Mouse (Mus musculus) intestine, embryonic 14.5 days (tissue): ENCODE results near the gene H2afz. TPM values are rescaled to one million over a fixed set of nuclear protein-coding genes. Genes with fewer than 3 reads are reported as not detected.

Source experiments
- ATAC-seq: fragments of 200-750 bp; cut with Nextera tagmentation; replicated peaks from 2 replicates; pipeline ENCODE4 v1.8.0; 2017; ENCODE audit warnings: low read depth, moderate number of reproducible peaks, moderate TSS enrichment, moderate library complexity; ENCODE audit not compliant: low FRiP score, low TSS enrichment
- DNase-seq: peaks from one replicate; pipeline ENCODE4 v3.0.0-alpha.2; 2018; ENCODE audit warnings: low spot score
- H3K27ac ChIP-seq: fragments of 300-500 bp; sonication (generic); 2 replicates; pipeline ENCODE4 v1.5.1; 2014; ENCODE audit warnings: low read depth, mild to moderate bottlenecking, control low read depth
- H3K27me3 ChIP-seq: fragments of 300-500 bp; sonication (generic); replicated peaks from 2 replicates; pipeline ENCODE4 v1.6.1; 2014; ENCODE audit warnings: low read length, control low read depth; ENCODE audit not compliant: control insufficient read depth, insufficient read depth
- H3K36me3 ChIP-seq: fragments of 300-500 bp; sonication (generic); 2 replicates; pipeline ENCODE4 v1.6.1; 2014; ENCODE audit warnings: low read length, control low read depth; ENCODE audit not compliant: control insufficient read depth, insufficient read depth
- H3K4me1 ChIP-seq: fragments of 300-500 bp; sonication (generic); replicated peaks from 2 replicates; pipeline ENCODE4 v1.6.1; 2014; ENCODE audit warnings: low read length, control low read depth, mixed read lengths; ENCODE audit not compliant: control insufficient read depth, insufficient read depth
- H3K4me2 ChIP-seq: fragments of 300-500 bp; sonication (generic); 2 replicates; pipeline ENCODE4 v1.6.1; 2014; ENCODE audit warnings: low read length
- H3K4me3 ChIP-seq: fragments of 300-500 bp; sonication (generic); 2 replicates; pipeline ENCODE4 v1.5.1; 2014; ENCODE audit warnings: low read depth, low read length, control low read depth, mixed read lengths
- H3K9ac ChIP-seq: fragments of 300-500 bp; sonication (generic); 2 replicates; pipeline ENCODE4 v1.6.1; 2014; ENCODE audit warnings: mild to moderate bottlenecking, low read length
- H3K9me3 ChIP-seq: fragments of 300-500 bp; sonication (generic); 2 replicates; pipeline ENCODE4 v1.6.1; 2016; ENCODE audit warnings: low read length, control low read depth; ENCODE audit not compliant: control insufficient read depth
- WGBS: fragments of 180-500 bp; shearing (Covaris S2); extraction: QIAGEN DNeasy Blood & Tissue Kit; methylation state at CpG from one replicate; pipeline ENCODE4 v1.1.7; 2014; 5-methylcytosine and 5-hydroxymethylcytosine counted together
- polyA plus RNA-seq: library from polyadenylated mRNA; unstranded; fragments of >200 nt; fragmentation: Nextera tagmentation; extraction: Ambion mirVana; gene quantifications from 2 replicates; pipeline ENCODE4 v1.2.1, GENCODE M21; 2014

The H2afz gene
- polyA plus RNA-seq, 1 experiment from 2014 or later: 1,744 TPM

- Histone ChIP-seq H3K9me3 (no peaks in the 10 kb centered on the region), H3K27me3 (no peaks in the 10 kb centered on the region), H3K36me3 (peaks cover 14% of the 10 kb centered on the region; the same call in 1 of the 2 replicates), H3K27ac (peak within 1 kb of the TSS; percentile 97), H3K4me2 (peak within 1 kb of the TSS; percentile 67), H3K4me1 (peaks cover 9% of the 10 kb centered on the region; the same call in 1 of the 2 replicates), H3K4me3 (peak within 1 kb of the TSS; percentile 65), H3K9ac (peak within 1 kb of the TSS; percentile 94)
- DNase-seq (peak; percentile 87), ATAC-seq (peak; percentile 21)
- WGBS: 1% methylated on average over 49 of the region's 94 CpGs
These were observed 3.3 kb downstream of the H2afz start, which contains the start of gene Dnajb14 for GRCm38 (mm10) chr3:137867437-137868093. Gene Dnajb14 (plus strand): TSS chr3:137867675.

GRCm38 (mm10) chr3:137868094-137868913, 4.0 kb downstream of the H2afz start:
- peak overlapping the region; percentile 65 for H3K4me3 ChIP-seq
- DNase-seq: peak; percentile 79

DNA sequence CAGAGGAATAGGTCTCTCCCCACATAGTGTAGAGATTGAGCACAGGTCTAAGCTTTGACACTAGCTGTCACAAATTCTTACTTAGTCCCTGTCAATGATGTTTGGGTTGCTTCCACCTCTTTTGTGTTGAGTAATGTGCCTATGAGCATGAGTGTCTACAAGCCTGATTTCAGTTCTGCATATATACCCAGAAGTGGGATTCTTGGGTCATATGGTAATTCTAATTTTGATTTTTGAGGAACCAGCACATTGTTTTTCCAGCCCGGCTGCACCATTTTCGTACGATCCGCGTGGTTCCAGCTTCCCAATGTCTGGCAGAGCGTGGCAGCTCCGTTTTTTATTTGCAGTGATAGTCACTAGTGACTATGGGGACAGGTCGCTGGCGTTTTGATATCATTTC, 5.1 kb downstream of the H2afz start:
- H3K9ac ChIP-seq: no peak overlapping the region
- no peaks in the 10 kb centered on the region for H3K27me3 ChIP-seq
- ATAC-seq (no peak), DNase-seq (no peak)
- no peaks in the 10 kb centered on the region for H3K9me3 ChIP-seq
- peaks cover 14% of the 10 kb centered on the region; the same call in 1 of the 2 replicates for H3K36me3 ChIP-seq
- WGBS: 96% methylated on average over 9 of the region's 9 CpGs
- H3K4me3 ChIP-seq: no peak overlapping the region
- no peak overlapping the region for H3K27ac ChIP-seq
- peaks cover 9% of the 10 kb centered on the region; the same call in 1 of the 2 replicates for H3K4me1 ChIP-seq
- 0 out of 2 replicates have a peak overlapping the region, but pooled peaks have one; percentile 67 for H3K4me2 ChIP-seq

More at GRCm38 (mm10) chr3:137868094-137868913, 4.0 kb downstream of the H2afz start:
- Histone ChIP-seq H3K9ac (peak overlapping the region; percentile 94), H3K9me3 (no peaks in the 10 kb centered on the region), H3K4me2 (peak overlapping the region; percentile 67), H3K27me3 (no peaks in the 10 kb centered on the region), H3K27ac (peak overlapping the region; percentile 97), H3K4me1 (peaks cover 9% of the 10 kb centered on the region; the same call in 1 of the 2 replicates), H3K36me3 (peaks cover 14% of the 10 kb centered on the region; the same call in 1 of the 2 replicates)
- no peak; the same call in 1 of the 2 replicates for ATAC-seq
- 3% methylated on average over 26 of the region's 26 CpGs for WGBS

GRCm38 (mm10) chr3:137879313-137879712, 15.0 kb downstream of the H2afz start:
- Histone ChIP-seq H3K9ac (no peak overlapping the region), H3K4me3 (no peak overlapping the region), H3K27me3 (no peaks in the 10 kb centered on the region), H3K36me3 (peaks cover 6% of the 10 kb centered on the region; the same call in 1 of the 2 replicates), H3K27ac (no peak overlapping the region), H3K4me2 (no peak overlapping the region), H3K4me1 (no peaks in the 10 kb centered on the region), H3K9me3 (no peaks in the 10 kb centered on the region)
- no peak for ATAC-seq
- WGBS: 68% methylated on average over 3 of the region's 3 CpGs
- DNase-seq: no peak

- ATAC-seq: no peak
- WGBS: 87% methylated on average over 4 of the region's 4 CpGs
- Histone ChIP-seq H3K27me3 (no peaks in the 10 kb centered on the region), H3K4me1 (no peaks in the 10 kb centered on the region), H3K36me3 (peaks cover 9% of the 10 kb centered on the region; the same call in 1 of the 2 replicates), H3K4me3 (no peak overlapping the region), H3K9me3 (no peaks in the 10 kb centered on the region), H3K4me2 (no peak overlapping the region), H3K9ac (no peak overlapping the region), H3K27ac (no peak overlapping the region)
- no peak for DNase-seq
These were observed 15.9 kb downstream of the H2afz start for GRCm38 (mm10) chr3:137880109-137880748.

GRCm38 (mm10) chr3:137881093-137881492, 16.8 kb downstream of the H2afz start:
- Histone ChIP-seq H3K4me3 (no peak overlapping the region), H3K9ac (no peak overlapping the region), H3K27ac (no peak overlapping the region), H3K9me3 (no peaks in the 10 kb centered on the region), H3K4me1 (no peaks in the 10 kb centered on the region), H3K4me2 (no peak overlapping the region), H3K27me3 (no peaks in the 10 kb centered on the region), H3K36me3 (peaks cover 12% of the 10 kb centered on the region; the same call in 1 of the 2 replicates)
- DNase-seq (no peak), ATAC-seq (no peak)
- WGBS: 89% methylated on average over 5 of the region's 5 CpGs

- no peak overlapping the region for H3K4me3 ChIP-seq
- WGBS: 78% methylated on average over 7 of the region's 7 CpGs
- H3K36me3 ChIP-seq: peaks cover 26% of the 10 kb centered on the region; the same call in 1 of the 2 replicates
- H3K4me2 ChIP-seq: no peak overlapping the region
- no peaks in the 10 kb centered on the region for H3K9me3 ChIP-seq
- no peaks in the 10 kb centered on the region for H3K4me1 ChIP-seq
- no peak overlapping the region for H3K27ac ChIP-seq
- DNase-seq: no peak
- no peak overlapping the region for H3K9ac ChIP-seq
- no peak for ATAC-seq
- no peaks in the 10 kb centered on the region for H3K27me3 ChIP-seq
These were observed 23.7 kb downstream of the H2afz start for GRCm38 (mm10) chr3:137887961-137888360.

- DNase-seq: no peak
- H3K4me2 ChIP-seq: no peak overlapping the region
- H3K9ac ChIP-seq: no peak overlapping the region
- H3K9me3 ChIP-seq: no peaks in the 10 kb centered on the region
- H3K27ac ChIP-seq: no peak overlapping the region
- no peaks in the 10 kb centered on the region for H3K27me3 ChIP-seq
- ATAC-seq: no peak
- H3K4me3 ChIP-seq: no peak overlapping the region
- peaks cover 27% of the 10 kb centered on the region for H3K36me3 ChIP-seq
- WGBS: 89% methylated on average over 3 of the region's 3 CpGs
- no peaks in the 10 kb centered on the region for H3K4me1 ChIP-seq
These were observed 26.8 kb downstream of the H2afz start for GRCm38 (mm10) chr3:137891089-137891488.
